Mouse (Mus musculus): ENCODE data around the gene Epc2.
A peak's percentile ranks its signal among the peaks of the same experiment; 100 is the strongest.

Epc2 gene

DNA sequence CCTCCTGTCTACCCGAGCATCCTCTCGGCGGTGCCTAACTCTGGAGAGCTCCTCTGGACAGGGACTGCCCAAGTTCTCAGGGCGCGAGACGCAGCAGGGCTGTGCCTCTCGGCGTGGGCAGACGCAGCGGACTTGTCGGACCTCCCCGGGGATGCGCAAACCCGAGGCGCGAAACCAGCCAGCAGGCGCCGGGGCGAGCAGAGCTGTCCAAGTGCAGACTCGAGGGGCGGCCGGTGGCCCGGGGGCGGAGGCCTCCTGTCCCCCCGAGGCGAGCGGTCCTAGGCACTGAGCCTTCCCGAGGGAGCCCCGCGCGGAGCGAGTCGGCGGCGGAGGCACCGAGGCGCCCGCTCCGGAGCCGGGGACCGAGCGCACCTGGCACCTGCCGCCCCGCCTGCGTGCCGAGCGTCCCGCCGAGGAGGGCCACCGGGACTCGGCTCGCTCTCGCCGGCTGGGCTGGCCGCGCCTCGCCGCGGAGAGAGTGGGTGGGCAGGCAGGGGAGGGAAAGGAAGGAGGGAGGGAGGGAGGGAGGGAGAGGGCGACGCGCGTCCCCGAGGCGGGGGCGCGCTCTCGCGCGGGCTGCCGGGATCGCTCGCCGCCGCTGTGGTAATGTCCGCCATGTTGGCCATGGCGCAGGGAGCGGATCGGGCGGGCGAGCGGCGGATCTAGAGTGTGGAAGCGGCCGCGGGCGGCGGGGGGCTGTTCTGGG, at the start of gene Epc2:
TSS of gene Epc2 (plus strand) at position 556 of the 706 bp plus-strand sequence.
- peak; percentile 90 for DNase-seq

DNA sequence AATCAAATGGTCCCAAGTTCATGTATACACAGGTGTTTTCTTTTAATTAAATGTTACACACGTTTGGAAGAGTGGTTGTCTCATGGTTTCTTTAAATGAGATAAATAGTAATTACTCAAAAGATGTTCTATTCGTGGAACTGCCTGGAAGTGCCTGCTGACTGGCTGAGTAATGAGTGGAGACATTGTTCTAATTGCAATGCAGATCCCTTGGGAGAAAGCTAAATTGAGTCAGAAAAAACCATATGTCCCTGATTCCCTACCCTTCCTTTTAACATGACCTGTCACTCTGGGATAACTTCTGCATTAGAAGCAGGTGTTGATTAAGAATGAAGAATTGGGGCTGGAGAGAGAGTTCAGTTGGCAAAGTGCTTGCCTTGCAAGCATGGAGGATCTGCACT, 45.3 kb upstream of the Epc2 start:
- DNase-seq = no peak

DNA sequence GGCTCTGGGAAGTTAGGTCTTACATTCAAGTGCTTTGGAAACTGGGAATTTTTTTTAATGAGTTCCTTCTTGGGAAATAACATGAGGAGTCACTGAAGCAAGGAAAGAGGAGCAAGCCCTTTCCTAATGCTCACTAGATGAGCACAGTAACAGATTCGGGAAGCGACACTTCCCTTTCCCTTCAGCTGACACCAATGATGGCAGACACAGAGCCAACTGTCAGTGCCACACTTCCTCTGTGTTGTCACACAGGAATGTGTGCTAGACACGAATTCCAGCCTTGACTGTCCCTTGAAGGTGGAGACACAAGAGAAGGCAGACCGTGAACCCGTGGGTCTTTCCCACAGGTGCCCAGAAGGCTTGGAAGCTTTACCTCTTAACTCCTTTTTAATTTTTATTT, 39.6 kb upstream of the Epc2 start:
- DNase-seq = no peak

DNA sequence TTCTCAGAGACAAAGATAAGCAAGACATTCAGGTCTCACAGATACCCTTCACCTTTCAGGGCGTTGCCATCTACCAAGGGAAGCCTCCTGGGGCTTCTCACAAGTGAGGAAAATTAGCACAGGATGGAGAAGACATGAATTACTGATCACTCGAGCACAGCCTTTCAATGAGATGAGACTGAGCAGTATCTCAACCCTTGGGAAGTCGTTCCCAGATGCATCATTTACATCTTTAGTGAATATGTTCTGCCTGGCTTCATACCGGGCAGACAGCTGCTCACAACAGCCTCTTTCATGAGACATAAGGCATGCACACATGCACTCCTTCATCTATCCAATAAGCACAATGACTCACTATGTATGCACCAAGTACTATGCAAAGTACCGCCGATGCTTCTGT, 38.7 kb upstream of the Epc2 start:
- no peak for DNase-seq

DNA sequence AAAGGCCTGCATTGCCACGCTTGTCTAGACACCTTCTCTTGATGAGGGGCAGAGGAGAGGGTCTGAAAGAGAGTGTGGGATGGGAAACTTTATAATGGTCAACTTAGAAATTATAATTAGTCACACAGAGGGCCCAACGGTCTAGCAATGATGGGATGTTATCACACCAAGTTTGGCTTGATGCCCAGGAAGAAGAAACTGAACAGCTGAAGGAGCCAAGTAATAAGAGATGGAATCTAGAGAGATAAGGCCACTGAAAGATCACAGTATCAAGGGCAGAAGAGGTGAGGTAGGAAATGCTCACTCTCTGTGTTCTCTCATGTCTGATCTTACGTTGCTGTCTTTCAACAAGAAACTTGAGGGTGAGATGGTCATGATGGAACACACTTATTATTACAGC, 35.4 kb upstream of the Epc2 start:
- no peak for DNase-seq

DNA sequence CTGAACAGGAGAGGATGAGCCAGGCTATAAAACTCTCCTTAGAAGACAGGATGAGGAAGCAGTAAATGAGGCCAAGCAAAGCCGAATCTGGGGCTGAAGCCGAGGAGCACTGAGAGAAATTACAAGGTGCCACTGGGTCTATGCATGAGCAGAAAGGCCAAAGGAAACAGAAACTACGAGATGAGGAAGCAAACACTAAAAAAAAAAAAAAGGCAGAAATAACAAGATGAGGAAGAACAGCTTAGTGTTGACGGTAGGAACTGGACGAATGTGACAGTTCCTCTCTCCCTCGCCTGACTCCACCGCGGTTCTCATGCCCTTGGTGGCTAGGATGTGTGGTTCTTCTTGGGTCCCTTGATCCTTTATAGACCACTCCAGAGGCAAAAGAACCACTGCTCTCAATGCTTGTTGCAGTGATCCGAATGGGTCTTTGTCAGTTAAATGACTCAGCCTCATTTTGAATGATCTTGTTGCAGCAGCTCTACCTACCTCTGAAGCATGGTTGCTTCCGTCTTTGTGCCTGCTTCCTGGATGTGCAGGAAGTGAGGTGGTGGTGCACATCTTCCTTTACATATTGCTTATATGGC, 34.2 kb upstream of the Epc2 start:
- peak; percentile 45 for DNase-seq

DNA sequence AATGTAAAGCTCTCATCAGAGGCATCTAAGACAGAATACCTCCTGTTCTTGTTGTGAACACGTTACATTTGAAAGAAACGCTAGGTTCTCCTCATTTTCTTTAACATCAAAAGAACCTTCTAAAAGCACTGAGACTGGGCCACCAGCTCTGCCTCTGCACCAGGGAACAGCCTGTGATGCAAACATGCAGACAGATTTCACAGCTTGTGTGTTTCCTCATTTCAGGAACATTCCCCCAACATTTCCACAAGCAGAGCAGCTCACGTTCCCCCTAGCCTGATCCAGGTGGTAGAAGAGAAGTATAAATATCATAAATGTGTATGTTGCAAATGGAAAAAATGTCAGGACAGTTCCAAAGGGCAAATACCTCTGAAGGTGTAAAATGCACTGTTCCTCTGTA, 30.9 kb upstream of the Epc2 start:
- no peak for DNase-seq

DNA sequence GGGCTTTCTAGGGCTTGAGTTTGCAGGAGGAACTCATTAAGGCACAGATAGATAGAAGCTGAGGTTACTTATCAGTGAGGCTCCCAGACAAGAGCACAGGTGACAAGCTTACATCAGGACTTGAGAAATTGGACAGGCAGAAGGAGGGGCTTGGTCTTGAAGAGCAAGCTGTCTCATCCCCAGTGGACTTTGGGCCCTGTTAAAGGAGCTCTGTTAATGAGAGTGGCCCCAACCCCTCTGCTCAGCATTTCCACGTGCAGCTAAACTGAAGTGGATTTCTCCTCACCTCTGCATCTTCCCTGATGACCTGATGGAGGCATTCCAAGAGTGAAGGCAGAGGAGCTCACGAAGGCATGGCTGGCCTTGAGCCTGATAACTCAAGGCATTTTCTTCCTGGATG, 27.4 kb upstream of the Epc2 start:
- no peak for DNase-seq

DNA sequence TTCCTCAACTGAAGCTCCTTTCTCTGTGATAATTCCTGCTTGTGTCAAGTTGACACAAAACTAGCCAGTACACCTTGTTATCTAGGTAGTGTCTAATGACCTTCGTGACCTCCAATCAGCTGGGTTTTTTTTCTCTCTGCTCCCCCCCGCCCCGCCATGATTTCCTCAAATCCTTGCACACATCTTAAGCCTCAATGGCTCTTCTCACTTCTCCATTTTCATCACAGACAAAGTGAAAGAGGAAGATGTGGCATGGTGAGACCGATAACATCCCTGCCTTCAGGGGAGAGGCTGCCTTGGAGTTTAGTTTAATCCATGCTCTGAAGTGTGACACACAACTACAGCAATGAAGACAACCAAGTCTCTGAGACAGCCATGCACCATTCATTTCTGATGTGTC, 26.5 kb upstream of the Epc2 start:
- DNase-seq = no peak

DNA sequence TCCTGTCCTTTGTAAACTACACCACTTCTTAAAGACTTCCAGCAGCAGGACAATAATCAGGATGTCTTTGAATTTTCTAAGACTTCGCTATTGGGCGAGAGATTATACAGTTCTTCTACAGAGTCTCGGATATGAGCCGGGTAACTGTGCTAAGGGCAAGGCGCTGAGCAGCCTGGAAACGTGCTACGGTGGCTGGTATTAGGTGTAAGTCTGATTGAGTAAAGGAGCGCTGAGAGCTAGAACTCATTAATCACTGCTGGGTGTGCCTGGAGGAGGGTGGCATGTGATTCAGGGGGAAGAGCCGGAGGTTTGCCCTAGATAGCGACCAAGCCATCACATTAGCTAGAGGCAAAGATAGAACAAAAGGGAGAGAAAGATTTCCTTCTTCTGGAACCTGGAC, 25.1 kb upstream of the Epc2 start:
- DNase-seq = no peak

DNA sequence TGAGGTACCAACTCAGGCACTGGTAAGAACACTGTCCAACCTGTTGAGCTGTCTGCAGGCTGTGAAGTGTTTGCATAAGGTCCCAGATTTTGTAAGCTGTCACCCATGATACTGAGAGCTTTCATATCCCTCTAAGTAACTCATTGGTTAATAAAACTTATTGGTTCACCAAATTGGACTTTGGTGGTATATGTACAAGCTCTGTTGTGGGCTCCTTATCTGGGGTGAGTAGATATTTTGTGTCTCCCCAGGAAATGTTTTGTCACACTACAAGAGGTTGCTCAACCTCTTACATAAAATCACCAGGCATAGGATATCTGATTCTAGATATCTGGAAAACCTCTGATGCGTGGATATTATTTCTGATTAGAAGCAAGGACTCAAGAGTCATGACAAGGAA, 20.3 kb upstream of the Epc2 start:
- no peak for DNase-seq

DNA sequence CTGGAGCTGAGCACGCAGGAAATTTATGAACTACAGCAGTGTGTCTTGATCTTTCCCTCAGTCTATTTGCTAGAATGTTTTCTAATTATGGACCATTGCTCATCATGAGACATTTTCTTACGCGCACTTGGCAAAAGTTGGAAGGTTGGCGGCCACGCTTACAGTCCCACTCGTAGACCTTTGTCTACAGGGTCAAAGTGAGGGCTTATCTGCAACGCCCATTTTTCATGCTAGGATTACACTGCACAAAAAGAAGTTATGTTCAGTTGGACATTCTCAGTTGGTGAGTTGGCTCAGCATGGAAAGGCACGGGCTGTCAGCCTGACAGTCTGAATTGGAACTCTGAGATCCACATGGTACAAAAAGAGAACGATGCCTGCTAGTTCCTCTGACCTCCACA, 18.1 kb upstream of the Epc2 start:
- DNase-seq = no peak

DNA sequence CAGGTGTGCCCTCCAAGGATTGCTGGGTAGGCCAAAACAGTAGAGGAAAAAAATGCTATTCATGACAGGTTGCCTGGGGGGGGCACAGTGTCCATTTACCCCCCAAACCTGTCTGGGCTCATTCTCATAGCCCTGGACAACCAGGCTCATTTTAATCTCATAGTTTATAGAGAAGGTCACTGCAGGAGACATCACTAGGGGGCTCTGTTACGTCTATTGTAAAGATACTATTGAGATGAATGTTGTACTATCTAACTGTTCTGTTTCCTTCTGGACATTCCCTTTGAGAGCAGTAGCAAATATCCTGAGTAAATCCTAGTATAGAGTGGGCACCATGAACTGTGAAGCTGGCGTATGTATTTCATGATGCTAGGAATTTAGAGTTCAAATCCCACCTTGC, 5.0 kb upstream of the Epc2 start:
- peak; percentile 22 for DNase-seq

DNA sequence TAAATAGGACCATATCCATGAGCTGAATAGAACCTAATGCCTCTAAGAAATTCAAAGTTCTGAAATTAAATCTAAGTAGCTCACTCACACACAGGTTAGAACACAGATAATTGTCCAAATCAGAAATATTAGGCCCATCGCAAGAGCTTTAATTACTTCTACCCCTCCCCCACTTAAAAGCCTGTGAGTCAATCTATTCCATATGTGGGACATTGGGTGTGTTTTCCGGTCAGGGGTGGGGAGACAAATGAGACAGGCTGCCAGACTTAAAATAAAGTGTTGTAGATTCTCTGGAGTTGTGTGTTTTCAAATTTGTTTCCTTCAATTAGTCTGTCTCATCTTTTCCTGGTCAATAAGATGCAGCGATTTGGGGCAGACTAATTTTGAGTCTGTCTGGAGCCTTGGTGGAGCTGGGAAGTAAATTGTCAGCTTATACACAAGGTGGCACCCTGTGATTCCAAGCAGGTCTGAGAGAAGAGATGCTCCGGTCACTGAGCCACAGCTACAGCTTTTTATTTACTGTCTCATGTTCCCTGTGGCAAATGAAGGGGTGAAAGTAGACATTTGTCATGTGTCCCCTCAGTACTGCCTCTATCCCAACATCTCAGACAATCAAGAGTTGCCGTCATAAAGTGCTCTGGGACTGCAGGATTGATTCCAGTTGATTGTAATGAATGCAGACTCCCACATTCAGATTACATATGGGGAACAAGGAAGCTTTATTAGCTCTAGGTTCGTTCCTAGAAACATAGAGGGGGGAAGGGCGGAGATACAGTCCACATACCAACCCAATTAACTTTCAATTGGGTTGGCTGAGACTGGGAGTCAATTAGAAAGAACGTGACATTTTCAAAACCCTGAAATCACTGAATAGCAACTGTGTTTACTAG, 3.5 kb upstream of the Epc2 start:
- DNase-seq = no peak

DNA sequence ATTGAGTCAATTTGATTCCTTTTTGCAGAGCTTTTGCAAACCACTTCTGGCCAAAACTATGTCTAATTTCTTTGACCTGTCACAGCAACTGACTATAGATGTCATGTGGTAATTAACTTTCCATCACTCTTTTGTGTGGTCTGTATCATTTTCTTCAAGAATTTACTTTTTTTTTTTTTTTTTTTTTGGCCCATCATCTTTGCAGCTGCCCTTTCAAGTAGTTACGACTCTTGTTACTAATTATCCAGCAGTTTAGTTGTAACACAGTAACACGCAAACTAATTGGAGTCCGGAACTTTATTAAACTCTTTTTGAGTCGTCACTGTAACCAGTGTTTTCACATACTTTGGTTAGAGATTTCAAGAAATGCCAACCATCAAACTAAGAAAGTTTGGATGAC, 819 bp upstream of the Epc2 start:
- DNase-seq = no peak

DNA sequence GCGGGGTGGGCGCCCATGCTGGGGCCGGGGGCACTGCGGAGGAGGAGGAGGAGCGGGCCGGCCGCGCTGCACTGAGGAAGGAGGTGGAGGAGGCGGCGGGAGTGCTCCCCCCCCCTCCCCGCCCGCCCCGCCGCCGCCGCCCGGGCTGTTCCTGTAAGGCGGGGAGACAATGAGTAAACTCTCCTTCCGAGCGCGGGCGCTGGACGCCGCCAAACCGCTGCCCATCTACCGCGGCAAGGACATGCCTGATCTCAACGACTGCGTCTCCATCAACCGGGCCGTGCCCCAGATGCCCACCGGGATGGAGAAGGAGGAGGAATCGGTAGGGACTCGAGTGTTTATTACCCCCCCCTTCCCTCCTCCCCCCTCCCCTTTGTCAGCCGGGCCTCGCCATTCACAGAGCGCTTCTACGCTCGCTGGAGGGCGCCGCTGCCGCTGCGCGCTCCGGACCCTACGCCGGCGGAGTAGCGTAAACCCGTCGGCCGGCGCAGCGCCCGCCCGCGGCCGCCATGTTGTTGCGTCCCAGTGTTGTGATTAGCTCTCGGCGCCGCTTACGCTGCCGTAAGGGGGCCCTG, 438 bp downstream of the Epc2 start:
- peak; percentile 93 for DNase-seq

DNA sequence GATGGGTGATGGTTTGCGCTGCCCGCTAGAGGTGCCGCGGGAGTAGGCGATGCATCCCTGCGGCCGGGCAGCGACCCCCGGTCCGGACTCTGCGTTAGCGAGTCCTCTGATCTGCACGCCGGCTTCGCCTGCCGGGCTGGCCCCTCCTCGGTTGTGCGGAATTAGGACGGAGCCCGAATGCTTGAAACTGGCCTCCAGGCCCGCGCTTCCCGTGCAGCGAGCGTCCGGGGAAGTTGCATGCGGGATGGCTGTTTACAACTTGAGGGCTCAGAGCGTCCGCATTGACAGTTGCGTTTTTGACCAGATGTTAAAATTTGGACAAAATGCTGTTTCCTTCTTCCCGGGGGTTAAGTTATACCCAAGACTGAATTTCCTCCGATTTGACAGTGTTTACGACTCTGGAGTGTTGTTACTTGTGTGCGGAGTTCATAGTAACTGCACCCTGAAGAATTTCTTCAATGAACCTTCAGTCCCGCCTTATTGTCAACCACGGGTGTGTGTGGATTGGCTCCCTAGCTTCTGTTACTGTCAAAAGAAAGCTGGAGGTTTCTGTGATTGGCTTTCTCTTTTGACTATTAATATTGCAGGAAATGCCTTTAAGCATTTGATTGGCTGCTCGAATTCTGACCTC, 1.3 kb downstream of the Epc2 start:
- peak; percentile 68 for DNase-seq

DNA sequence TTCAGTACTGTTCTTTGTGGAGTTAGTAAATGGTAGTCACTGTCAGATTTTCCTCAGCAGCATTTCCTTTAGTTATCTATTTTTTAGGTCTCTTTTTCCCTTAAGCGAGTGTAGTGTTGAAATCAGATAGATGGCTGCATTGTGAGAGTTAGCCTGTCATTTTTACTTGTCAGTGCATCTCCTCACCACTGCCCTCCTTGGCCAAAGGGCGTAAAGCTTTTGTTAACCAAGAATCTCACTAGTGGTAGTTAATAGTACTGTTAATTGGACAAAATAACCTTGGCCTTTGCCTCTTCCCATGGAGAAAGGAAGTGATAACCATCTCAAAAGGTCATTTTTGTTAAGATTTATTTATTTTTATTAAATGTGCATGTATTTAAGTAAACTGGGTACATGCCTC, 6.5 kb downstream of the Epc2 start:
- DNase-seq = no peak

DNA sequence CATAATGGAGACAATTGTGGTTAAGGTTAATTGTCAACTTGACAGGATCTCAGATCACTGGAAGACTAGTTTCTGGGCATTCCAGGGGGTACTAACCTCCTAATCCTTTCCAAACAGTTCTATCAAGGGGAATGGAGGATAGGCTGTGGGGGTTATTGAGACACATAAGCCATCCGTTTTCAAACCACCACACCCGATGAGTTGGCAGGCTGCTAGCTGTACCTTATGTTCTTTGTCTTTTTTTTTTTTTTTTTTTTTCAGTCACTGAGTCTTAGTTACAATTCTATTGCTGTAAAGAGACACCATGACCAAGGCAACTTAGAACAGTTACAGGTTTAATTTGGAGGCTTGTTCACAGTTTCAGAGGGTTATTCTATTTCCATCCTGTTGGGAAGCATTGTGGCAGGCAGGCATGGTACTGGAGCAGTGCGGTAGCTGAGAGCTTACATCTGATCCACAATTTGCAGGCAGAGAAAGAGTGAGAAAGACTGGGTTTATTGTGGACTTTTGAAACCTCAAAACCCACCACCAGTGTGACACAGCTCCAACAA, 14.5 kb downstream of the Epc2 start:
- DNase-seq = no peak

DNA sequence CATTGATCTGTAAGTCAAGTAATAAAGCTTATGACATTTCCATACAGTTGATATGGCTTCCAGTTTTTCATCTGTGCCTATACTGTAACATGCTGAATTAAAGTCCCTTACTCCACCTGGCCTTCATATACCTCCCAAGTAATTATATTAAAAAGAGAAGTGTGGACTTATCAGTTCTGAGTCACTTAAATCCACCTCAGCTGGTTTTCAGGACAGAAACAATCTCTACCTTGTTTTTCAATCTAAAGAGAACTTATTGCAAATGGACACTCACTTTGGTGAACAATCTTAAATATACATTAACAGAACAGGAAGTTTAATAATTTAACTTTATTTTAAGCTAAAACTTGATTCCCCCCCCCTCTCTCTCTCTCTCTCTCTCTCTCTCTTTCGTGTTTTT, 15.8 kb downstream of the Epc2 start:
- no peak for DNase-seq

DNA sequence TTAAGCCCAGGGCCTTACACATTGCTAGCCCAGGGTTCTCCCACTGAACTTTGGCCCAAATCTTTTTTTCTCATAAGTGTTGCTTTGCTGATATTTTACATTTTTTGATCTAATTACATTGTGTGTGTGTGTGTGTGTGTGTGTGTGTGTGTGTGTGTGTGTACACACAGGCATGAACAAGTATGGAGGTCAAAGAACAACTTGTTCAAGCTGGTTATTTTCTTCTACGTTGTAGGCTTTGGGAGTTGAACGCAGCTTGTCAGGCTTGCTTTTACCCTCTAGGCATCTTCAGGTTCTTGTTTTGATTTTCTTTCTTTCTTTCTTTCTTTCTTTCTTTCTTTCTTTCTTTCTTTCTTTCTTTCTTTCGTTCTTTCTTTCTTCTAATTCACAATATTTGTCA, 19.9 kb downstream of the Epc2 start:
- DNase-seq = no peak

DNA sequence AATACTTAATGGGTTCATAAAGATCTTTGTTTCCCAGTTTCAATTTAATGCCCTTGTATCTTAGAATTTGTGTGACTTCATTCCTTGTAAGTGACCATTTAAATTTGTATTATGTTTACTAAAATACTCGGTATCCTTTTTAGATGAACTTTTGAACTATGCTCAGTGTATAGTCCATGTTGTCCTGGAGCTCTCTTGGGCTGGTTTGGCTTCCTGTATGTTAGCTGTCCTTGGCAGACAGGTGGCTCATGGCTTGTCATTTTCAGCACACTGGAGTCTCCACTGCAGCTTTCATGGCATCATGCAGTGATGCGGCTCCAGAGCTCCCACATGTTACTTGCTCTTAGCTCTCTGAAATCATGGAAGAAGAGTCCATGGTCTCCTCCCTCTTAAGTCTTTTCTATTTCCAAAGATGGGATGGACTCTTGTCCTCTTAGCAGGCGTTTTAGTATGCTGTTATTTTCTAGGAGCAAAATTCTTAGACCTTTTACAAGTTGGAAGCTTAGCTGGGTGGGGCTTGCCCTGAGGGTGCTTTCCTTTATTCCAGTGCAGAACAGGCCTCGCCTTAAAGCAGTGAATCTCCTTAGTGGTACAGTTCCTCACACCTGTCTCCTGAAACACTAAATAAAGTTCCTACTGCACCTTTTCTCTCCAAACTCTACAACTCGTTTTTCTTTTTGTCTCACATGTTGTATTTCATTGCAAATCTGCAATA, 20.5 kb downstream of the Epc2 start:
- no peak for DNase-seq
